ENCODE assay signal across 8 mouse cellular contexts in the genomic region with DNA sequence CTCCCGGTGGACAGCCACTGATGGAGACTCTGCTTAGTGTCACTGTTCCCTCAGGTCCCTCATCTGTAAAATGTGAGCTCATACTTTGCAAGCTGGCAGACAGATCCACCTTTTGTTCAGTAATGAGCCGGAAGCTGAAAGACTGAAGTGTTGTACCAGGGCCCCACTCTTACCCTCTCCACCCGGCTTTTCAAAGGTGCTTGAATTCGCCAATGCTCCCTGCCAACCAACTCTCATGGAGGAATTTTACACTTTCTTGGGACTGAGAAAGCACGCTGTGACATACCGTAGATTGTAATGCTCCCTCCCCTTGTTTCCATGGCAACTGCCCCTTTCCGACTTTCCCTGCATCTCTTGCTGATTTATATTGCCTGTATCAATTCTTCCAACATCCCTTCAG. TPM values are rescaled to one million over a fixed set of nuclear protein-coding genes. Genes with fewer than 3 reads are reported as not detected.
A peak's percentile ranks its signal among the peaks of the same experiment; 100 is the strongest.
DNase-seq lines count a peak whose midpoint lies in the region; ATAC-seq lines count a peak whose summit lies in the region.

No protein-coding gene starts in this region.

- H3K9me3 ChIP-seq in heart, embryonic 10.5 days = no peaks in the 10 kb centered on the region
- H3K9me3 ChIP-seq in intestine, embryonic 16.5 days (ENCODE audit: control insufficient read depth, low read length) = no peaks in the 10 kb centered on the region
- H3K9me3 ChIP-seq in midbrain, embryonic 10.5 days (replicated peaks) = no peaks in the 10 kb centered on the region

- no peak for DNase-seq in heart, embryonic 10.5 days (ENCODE audit: low spot score)
- DNase-seq in heart, postnatal 36 days = no peak
- DNase-seq in embryo, embryonic 11 days = peak; percentile 55
- peak; percentile 39 for DNase-seq in midbrain, embryonic 10.5 days (ENCODE audit: low spot score)
- DNase-seq in cerebellum, postnatal 36 days = no peak
- DNase-seq in B cell, adult 2 months = no peak

- no peak for ATAC-seq in intestine, embryonic 16.5 days
- no peak for ATAC-seq in megakaryocyte, adult 5-6 weeks (ENCODE audit: poor library complexity, severe bottlenecking)

- WGBS in heart, embryonic 10.5 days = 33% methylated on average over 7 of the region's 7 CpGs
- WGBS in intestine, embryonic 16.5 days = 36% methylated on average over 7 of the region's 7 CpGs
- WGBS in midbrain, embryonic 10.5 days = 32% methylated on average over 7 of the region's 7 CpGs

- H3K9ac ChIP-seq in intestine, embryonic 16.5 days (ENCODE audit: low read depth, low read length) = no peak overlapping the region

- H3K4me2 ChIP-seq in intestine, embryonic 16.5 days (ENCODE audit: low read depth, low read length) = peak overlapping the region; percentile 10; the same call in 1 of the 2 replicates

- peak overlapping the region; percentile 20; the same call in 1 of the 2 replicates for H3K4me3 ChIP-seq in heart, embryonic 10.5 days
- H3K4me3 ChIP-seq in intestine, embryonic 16.5 days (ENCODE audit: low read length) = no peak overlapping the region
- H3K4me3 ChIP-seq in midbrain, embryonic 10.5 days = peak overlapping the region; percentile 1; the same call in 1 of the 2 replicates

- peaks cover 5% of the 10 kb centered on the region; the same call in 1 of the 2 replicates for H3K27me3 ChIP-seq in heart, embryonic 10.5 days (ENCODE audit: insufficient read depth, poor library complexity, severe bottlenecking)
- H3K27me3 ChIP-seq in intestine, embryonic 16.5 days (replicated peaks; ENCODE audit: control insufficient read depth, insufficient read depth, low read length) = no peaks in the 10 kb centered on the region
- H3K27me3 ChIP-seq in midbrain, embryonic 10.5 days (ENCODE audit: low read depth, poor library complexity, severe bottlenecking) = no peaks in the 10 kb centered on the region

- H3K27ac ChIP-seq in heart, embryonic 10.5 days = no peak overlapping the region; the same call in 1 of the 2 replicates
- H3K27ac ChIP-seq in intestine, embryonic 16.5 days (ENCODE audit: low read length) = no peak overlapping the region
- no peak overlapping the region for H3K27ac ChIP-seq in midbrain, embryonic 10.5 days (replicated peaks)

- intact Hi-C loops in heart, postnatal 36 days (cut with DNase I) = loop anchor here (2.0 to 5.0 kb wide), 3 partner anchors 42 to 234 kb away; no protein-coding TSS in a partner anchor

- H3K36me3 ChIP-seq in heart, embryonic 10.5 days = peaks cover 26% of the 10 kb centered on the region
- H3K36me3 ChIP-seq in intestine, embryonic 16.5 days (ENCODE audit: control insufficient read depth, insufficient read depth, low read length) = peaks cover 16% of the 10 kb centered on the region
- H3K36me3 ChIP-seq in midbrain, embryonic 10.5 days = peaks cover 35% of the 10 kb centered on the region

- H3K4me1 ChIP-seq in heart, embryonic 10.5 days = peaks cover 34% of the 10 kb centered on the region
- no peaks in the 10 kb centered on the region for H3K4me1 ChIP-seq in intestine, embryonic 16.5 days (ENCODE audit: control insufficient read depth, insufficient read depth, low read length)
- H3K4me1 ChIP-seq in midbrain, embryonic 10.5 days = peaks cover 26% of the 10 kb centered on the region

RNA-seq across cellular contexts. Expression of gene Eid3, which starts 34.1 kb away (rescaled TPM):
- 0.28 and 0.55 TPM in 2 replicates for polyA plus RNA-seq in heart, embryonic 10.5 days (2016; fragmentation: Nextera tagmentation; extraction: Ambion mirVana)
- total RNA-seq in heart, postnatal 36 days (2021) = 1 to 10 TPM in 1 of 2 experiments, under 1 TPM in 1; 0.69 to 1.5 TPM
- polyA plus RNA-seq in intestine, embryonic 16.5 days (2015; fragmentation: Nextera tagmentation; extraction: Ambion mirVana) = 0.20 and 0.23 TPM in 2 replicates
- polyA plus RNA-seq in midbrain, embryonic 10.5 days (2016; fragmentation: Nextera tagmentation; extraction: Ambion mirVana) = 0.15 and 0.20 TPM in 2 replicates
- total RNA-seq in megakaryocyte, adult 5-6 weeks (2015) = 0.25 and 2.7 TPM in 2 replicates
- 1.8 and 3.6 TPM in 2 replicates for total RNA-seq in megakaryocyte, adult 5-6 weeks (2017)

Comparison
In these comparisons a context has a peak if more than half of its experiments do, and no peak if none do; other contexts are left out.
1. DNase-seq: peak in embryo, embryonic 11 days (single experiment) and midbrain, embryonic 10.5 days (single experiment); none in heart, embryonic 10.5 days (single experiment), heart, postnatal 36 days (0 of 2), cerebellum, postnatal 36 days (0 of 2) and B cell, adult 2 months (0 of 2).